Mouse (Mus musculus): ENCODE measurements around the gene Vps13d. TPM values are rescaled to one million over a fixed set of nuclear protein-coding genes. Genes with fewer than 3 reads are reported as not detected.
A peak's percentile ranks its signal among the peaks of the same experiment; 100 is the strongest.

Vps13d gene
- 10 to 100 TPM in 1 of 2 experiments, 1 to 10 TPM in 1; 9.2 to 17.9 TPM for polyA plus RNA-seq (2017; shearing (Covaris generic))

DNA sequence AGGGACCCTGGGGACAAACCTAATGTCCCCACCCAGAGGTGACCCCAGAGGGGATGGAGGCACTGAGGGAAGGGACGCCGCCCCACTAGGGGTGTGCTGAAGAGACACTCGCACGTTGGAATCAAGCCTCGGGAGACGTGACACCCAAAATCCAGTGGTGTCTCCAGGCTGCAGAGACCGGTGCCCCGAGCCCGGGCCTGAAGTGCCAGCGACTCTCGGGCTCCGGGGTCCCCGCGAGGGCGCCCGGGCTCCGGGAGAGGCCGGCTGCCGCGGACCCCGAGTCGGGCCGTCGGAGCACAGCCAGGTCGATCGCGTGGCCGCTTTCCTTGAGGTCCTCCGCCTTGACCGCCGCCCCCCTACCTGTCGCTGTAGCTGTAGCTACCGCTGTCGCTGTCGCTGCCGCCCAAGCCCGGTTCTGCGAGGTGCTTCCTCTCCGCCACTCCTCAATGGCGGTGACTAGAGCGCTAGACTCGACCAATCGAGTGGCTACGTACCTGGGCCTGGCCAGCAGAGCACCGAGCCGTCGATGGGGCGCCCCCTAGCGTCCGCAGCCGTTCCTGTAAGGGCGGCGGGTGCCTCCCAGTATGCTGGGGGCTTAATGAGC lies at the start of gene Vps13d:
Vps13d (minus strand) TSS at position 447 of the 604 bp plus-strand sequence.
- ATAC-seq = peak; percentile 97

DNA sequence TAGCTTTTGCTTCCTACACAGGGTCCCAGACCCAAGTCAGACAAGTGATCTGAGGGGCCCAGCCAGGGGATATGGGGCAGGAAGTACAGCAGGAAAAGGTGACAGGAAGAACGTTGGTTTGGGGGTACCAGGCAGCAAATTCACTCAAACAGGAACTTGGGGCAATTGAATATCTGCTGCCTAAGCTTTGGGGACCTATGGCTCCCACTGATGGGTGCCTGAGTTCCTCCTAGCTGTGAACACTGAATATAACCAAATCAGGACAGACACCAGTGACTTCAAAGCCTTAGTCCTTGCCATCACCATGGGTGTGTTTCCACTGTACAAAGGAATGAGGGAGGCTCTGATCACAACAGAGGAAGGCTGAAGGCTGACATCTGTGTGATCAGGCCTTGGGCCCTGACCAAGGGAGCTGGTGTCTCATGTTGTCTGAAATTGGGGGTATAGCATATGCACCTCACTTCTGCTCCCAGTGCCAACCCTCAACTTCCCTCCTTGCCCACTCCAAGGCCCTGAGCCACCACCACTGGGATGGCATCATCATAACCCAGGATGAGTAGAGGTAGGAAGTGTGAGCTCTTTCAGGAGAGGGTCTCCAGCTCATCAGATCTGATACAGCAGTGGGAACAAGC lies 48.0 kb upstream of the Vps13d start:
- no peak for ATAC-seq

DNA sequence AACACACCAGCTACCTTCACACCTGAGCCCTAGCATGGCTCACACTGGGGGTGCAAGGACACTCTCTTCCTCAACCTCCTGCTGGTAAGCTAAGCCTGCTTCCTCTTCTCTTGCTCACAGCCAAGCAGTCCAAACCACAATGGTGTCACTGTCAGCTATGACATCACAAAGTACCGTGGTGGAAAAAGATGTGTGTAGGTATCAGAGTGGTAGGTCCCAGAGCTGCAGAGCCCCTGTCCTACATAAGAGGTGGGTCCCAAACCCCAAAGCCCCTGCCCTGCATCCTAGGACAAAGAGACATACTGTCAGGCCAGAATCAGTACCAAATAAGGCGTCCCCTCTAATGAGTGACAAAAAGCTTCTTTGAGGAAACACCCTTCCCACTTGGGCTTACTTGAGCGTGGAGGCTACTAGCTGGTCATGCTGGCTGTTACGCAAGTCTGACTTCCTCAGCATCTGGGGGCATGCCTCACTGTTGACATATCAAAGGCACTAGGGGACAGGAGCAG lies 46.0 kb upstream of the Vps13d start:
- ATAC-seq = peak; percentile 53

DNA sequence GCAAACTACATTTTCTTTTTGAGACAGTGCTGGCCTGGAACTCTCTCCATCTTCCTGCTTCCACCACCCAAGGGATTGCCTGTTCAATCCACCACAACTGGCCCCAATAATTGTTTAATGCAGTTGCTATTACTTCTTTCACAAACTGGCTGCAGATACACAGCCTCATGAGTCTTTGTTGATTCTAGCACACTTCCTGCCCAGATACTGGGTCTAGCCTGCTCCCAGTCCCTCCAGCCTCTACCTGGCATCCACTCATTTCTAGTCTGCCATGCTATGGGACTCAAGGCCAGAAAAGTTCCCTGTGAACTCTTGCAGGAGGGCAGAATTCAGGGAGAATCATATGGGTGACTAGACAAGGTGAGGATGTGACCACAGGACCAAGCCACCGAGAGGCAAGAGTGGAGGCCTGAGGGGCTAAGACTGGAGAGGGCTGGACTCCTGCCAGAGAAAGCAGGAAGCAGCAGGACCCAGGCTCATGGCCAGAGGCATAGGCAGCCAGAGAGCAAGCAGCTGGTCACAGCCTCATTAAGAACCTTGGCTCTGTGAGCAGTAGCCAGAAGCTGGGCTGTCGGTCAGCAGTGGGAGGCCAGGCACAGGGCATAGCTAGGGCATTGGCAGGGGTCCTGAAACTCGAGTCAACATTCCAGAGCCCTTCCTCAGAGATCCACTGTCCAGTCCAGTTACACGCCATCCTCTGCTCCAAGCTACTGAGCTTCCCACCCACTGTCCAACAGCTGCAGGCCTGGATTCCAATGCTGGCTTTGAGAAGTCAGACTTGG lies 44.4 kb upstream of the Vps13d start:
- ATAC-seq = no peak

DNA sequence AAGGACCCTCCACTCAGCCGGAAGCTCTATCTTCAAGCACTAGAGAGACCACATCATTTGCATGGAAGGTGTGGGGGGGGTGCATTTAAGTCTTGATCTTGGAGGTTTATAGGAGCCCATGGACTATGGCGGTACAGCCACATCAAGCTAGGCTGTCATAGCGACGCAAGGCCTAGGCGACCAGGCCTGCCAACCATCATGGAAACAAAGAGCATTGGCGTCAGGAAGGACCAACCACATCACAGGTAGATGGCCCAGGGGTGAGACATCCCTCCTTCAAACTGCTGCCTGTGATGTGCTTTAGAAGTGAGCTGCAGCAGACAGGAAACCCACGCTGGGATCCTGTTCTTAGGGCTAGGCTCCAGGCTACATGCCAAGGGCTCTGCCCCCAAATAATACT lies 41.2 kb upstream of the Vps13d start:
- ATAC-seq = peak; percentile 75

DNA sequence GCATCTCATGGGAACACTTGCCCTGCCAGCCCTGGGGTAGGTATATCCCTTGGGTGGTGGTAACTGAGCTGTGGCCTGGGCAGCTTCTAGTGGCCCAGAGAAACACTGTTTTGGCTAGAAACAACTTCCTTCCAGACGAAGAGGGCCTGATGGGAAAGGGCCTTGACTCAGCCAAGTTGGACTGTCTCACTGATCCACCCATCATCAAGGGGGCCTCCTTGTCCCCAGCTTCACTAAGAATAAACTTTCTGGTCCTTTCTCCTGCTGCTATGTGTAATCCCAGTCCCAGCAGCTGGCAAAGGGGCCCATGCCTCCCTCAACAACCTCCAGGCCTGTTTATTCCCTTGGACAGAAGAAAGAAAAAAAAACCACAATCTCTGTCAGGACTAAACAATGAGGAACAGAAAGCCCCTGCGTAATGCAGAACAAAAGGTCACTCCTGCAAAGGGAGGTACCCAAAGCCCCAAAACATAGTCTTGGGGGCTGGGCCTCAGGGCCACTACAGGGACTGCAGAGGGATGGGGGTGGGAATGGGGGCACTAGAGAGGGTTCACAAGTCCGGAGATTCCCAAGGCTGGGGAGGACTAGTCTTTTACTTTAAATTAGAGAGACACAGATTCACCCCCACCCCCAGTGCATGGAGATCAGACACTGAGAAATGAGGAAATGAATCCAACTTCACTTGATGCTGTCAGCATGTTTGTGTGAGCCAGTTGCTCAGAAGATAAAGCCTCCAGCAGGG lies 38.9 kb upstream of the Vps13d start:
- ATAC-seq = no peak

DNA sequence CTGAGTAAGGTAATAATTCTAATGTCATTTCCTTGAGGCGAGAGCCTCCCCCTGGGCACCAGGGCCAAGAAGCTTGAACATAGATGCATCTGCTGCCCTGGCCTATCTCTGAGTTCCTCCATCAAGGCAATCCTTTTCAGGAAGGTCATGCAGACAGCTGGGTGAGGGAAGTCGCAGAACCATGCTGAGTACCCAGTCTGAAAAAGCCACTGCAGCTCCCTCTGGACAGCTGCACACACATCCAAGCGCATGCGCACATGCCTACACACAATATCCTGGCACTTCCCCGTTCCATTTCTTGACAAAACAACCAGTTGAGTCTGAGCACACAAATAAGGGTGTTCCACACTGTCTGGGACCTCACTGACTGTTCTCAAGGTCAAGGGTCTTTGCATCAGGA lies 36.9 kb upstream of the Vps13d start:
- ATAC-seq = no peak

DNA sequence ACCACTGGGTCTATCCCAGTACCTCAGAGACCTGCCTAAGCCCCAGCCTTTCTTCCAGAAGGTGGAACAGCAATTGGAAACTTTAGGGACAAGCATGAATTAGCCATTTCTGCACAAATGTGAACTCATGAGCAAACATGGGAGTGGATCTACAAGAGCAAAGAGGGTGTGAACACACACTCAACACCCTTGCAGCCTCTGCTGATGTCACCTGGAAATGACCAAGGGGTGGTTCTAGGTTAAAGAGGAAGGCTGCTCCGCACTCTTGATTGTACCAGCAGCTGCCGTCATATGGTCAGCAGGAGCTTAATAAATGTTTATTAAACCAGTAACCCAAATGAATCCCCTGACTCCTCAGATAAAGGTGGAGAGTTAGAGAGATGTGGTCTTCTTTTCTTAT lies 35.8 kb upstream of the Vps13d start:
- no peak for ATAC-seq

DNA sequence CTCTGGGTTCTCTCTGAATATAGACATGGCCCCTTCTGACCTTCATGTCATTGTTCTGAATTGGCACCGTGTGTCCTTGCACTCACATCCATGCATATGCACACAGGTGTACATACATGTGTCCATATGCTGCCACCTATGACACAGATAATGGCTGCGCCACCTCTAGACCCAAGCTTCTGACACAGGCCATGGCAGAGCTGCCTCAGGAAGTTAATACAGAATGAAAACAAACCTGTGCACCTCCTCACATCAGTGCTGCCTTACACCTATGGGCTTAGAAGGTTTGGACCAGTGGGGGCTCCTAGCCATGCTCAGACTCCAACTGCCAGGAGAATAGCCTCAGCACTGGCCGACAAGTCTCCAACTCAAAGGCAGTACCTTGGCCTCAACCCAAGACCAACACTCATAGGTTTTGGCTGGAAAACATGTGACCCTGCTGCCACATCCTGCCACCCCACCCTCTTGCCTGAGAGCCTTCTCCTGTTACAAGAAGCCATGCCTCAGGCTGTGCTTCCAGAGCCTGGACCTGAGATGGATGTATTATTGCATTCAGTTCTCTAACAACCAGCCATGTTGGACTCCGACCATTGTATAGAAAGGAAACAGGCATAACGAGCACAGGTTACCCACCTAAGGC lies 34.8 kb upstream of the Vps13d start:
- ATAC-seq = peak; percentile 68

DNA sequence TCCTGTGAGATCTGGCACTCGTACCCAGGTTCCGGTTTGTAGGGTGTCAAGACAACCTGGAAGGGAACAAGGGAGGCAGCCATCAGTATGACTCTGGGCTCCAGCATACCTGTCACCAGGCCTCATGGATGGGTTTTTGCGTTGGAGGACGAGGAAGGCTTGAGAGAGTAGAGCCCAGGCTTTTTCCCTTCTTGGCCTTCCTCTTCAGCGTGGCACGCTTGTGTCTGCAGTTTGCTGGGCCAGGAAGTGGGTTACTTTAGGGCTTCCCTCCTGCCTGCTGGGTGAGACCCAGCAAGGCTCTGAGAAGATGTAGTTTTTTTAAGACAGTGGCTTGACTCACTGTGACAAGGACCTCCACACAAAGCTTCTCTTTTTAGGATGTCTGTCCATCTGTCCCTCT lies 34.2 kb upstream of the Vps13d start:
- ATAC-seq = peak; percentile 81

DNA sequence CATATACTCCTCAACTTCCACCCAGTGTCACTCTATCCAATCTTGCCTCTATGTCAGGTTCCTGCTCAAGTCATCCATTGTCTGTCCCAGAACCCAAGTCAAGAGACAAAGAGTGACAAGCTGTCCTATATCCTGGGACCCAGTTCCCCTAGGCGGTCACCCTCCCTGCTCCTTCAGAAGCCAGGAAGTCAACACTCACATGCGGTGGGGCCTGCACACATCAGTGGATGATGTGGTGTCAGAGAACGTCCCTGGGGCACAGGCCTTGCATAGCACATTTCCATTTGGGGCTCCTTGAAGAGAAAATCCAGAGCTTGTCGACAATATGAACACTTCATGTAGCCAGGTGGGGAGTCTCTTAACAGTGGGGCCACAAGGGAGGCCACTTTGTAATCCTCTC lies 29.8 kb upstream of the Vps13d start:
- ATAC-seq = no peak

DNA sequence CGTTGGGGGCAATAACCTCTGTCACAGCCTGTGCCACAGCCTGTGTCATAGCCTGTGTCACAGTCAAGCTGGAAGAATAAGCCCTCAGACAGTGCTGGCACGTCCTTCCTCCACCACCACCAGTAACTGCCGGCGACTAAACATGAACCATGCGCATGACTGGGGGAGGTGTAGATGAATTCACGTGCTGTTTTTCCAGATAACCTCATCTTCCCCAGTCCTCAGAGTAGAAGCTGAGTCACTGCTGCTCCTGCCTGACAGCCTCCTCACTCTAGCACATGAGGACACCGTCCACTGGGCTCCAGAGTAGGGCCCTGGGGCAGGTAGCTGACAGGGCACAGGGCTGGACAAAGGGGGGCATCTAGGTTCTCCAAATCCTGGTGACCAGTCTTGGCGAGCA lies 27.3 kb upstream of the Vps13d start:
- peak; percentile 56 for ATAC-seq

DNA sequence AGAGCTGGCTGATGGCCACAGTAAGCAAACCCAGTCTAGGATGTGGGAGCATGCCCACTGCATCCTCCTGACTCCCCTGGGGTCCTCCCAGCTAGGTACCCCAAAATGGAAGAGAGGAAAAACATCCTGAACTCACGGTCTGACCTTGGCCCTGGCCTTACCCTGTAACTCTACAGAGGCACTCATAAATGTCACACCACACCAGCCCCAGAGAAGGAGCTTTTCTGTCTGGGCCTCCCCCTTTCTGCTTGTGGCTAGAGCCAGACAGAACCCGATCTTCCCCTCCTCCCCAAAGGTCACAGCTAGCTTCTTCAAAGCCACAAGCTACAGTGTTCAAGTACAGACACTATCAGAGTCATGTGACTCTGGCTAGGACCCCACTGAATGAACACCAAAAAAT lies 26.6 kb upstream of the Vps13d start:
- ATAC-seq = peak; percentile 77

DNA sequence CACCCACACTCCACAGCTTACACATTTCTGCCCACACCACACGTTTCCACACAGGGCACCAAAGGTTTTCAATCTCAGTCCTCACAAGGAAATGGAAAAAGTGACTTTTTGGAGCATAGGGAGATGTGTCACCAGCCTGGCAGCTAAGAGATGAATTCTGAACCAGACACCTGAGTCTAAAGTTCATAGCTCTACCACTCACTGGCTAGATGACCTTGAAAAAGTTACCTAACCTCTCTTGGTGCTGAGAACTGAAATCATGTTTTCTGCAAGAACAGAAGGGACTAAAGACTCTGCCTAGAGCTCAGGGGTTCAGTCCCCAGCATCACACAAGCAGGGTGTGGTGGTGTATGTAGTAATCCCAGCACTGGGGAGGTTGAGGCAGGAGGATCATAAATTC lies 25.2 kb upstream of the Vps13d start:
- no peak for ATAC-seq

DNA sequence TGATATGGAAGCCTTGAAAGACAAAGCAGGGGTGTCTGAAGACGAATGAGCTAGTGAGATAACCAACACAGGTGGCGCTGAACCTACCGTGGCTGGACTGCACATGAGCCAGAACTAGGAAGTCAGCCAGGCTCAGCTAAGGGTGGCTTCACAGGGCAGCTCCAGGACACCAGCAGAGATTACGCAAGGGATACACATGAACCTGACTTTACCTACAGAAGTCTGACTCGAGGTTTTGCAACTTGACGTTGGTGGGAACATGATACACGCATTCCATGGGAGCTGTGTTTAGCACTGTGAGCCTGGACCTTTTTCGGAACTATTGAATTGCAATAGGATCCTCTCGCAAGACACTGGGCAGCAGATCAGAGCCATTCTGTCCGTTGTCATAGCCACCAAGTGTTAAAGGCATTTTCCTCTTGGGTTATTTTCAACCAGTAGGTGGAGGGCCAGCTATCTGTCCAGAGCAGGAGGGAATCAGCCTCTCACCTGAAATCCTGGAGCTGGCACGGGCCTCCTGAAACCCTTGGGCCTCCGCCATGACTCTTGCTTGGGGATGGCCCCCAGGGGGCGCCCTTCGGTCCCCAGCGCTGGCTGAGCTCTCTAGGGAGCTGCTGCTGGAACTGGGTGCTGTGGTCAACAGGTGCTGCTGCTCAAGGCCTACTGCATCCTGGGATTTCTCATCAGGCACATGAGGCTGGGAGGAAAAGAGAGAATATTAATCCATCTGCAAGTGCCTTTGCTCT lies 24.6 kb upstream of the Vps13d start:
- no peak for ATAC-seq

DNA sequence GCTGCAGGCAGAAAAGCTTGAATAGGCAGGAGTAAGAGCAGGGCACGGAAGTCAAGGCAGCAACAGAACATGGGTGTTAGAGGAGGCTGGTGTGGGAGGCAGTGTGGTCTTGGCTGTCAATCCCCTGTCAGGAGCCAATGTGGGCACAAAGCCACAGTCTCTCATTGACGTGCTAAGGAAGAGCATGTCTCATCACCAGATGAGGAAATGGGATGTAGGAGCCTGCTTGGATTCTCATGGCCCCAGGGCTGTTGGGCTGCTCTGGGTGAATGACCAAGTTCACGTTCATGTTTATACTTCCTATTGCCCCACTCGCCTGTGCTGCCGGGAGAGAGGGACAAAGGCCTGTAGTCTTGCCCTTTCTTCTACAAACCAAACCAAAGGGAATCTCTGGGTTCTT lies 23.0 kb upstream of the Vps13d start:
- no peak for ATAC-seq

DNA sequence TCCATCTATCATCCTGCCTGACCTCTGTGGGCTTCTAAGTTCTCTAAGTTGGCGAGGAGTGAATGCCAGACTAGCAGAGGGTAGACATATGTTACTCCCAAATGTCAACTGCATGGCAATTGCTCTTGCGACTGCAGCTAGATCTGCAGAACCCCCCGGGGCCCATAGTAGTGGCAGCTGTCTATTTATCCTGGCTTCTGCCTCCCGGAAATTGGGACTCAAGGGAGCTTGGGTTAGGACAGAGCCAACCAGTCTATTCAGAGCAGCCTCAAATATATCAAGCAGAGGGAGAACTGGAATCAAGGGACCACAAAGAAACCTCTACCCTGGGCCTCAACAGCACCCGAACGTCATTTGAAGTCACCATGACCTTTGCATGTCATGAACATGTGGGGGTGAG lies 22.2 kb upstream of the Vps13d start:
- no peak for ATAC-seq

DNA sequence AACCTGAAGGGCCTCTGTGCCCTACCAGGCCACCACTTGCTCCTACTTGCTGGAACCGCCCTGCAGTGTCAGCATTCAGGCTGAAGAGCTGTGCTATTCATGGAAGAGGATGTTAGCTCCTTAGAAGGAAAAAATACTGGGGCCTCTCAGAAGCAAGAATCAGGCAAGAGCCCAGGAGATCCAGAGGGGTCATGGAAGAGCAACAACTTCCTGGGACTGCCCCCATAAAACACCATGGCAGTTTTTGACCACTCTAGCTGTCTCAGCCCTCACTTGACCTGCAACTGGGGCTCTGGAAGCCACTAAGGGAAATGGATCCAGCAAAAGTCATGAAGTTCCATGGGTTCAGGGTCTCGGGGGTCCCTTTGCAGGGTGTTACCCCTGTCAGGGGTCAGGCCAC lies 20.6 kb upstream of the Vps13d start:
- ATAC-seq = no peak

DNA sequence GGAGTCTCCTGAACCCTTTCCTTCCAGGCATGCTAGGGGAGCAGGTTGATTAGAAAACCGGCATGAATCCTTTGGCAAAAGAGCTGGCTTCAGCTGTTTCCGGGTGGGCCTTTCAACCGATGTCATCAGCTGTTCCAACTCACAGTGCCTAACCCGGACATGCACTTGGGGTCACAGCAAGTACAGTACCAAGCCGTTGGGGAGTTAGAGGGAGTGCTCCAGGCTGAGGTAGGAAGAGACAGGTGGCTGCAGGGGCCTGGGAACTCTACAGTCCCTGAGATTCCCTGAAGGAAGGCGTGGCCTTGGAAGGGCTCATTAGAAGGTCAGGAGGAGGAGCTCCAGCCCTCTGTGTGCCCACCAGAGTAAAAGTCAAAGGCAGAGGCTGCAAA lies 20.0 kb upstream of the Vps13d start:
- ATAC-seq = no peak

DNA sequence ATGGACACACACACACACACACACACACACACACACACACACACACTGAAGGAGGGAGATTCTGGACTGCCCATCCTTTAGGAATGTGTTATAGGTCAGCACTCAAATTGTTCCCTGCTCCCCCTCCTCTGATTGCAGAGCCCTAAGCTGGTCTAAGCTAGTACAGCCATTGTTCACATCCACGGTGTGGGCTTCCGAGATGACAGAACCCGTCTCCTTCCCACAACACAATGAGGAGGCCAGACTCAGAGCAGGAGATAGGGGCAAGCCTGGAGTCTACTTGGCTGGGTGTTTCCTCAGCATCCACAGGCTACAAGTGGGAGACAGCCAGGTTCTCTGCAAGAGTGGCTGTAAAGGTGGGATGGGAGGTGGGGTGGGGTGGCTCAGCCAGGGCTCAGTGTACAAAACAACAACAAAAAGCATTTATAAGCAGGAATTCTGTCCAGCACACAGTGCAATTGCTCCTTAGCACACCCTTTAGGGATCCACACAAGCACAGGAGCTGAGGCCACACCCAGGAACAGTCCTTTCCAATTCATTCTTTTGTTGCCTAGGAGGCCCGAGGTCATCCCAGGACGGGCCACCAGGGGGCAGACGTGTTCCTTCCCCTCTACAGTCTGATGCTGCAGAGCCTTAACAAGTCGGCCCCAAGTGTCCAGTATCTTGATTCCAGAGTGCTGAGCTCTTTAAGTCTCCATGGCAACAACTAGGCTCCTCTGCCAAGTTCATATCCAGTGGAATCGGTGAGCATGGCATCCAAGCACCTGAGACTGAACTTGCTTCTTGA lies 19.4 kb upstream of the Vps13d start:
- ATAC-seq = peak; percentile 62

DNA sequence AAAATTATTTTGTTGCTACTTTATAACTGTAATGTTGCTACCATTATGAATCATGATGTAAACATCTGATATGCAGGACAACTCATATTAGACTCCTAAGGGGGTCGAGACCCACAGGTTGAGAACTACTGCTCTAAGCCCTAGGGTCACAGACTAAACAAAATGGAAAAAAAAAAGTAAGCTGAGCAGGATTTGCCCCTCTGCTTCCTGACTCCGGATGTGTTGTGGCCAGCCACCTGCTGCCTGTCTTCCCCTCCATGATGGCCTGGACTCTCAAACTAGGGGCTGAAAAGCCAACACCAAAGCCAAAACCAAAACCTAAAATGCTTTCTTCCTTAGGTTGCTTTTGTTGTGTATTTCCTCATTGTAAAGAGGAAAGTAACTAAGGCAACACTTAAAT lies 16.3 kb upstream of the Vps13d start:
- peak; percentile 18 for ATAC-seq
